Mouse (Mus musculus): ENCODE results near the gene Supt4a. TPM values are rescaled to one million over a fixed set of nuclear protein-coding genes. Genes with fewer than 3 reads are reported as not detected.

Supt4a gene
- total RNA-seq, 4 experiments from 2014 or later, result 37.1 to 52.2 (median 38.0) TPM

DNA sequence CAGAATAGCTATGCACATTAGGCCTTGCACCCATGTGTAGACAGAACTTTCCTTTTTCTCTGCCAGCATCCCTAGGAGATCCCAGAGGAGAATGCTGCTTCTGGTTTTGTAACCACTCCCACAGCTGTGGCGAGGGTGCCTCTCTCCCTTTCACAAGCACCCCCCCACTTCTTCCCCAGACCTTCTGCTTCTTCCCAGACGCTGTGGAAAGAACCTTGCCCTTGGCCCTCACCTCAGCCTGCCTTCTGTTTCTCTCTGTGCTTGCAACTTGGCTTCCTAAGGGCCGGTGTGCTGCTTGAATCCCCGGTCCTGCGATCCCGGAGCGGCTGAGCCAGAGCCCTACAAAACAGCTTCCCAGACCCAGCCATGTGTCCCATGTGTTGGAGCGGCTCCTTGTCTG is 13.7 kb downstream of the Supt4a start:
- DNase-seq (ENCODE audit: low spot score), result no peak

DNA sequence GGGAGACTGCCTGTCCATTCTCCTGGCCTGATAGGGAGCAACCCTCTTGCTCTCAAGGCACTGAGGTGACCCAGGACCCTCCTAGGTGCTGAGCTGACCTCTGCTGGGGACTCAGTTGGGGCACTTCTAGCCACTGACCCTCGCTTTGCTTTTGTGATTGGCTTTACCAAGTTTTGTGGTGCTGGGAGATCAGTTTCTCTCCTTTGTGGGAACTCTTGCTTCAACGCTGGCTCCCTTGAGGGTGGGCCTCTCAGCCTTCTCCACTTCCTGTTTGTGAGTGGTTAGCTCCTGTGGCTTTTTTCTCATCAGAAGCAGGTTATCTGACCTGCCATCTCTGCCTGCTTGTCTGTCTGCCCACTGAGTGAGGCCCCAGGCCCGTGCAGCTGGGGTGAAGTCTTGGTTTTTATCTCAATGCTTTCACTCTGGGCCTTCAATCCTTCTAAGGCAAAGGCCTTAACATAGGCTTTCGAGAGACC is 14.2 kb downstream of the Supt4a start:
- no peak for DNase-seq (ENCODE audit: low spot score)

- no peak for DNase-seq (ENCODE audit: low spot score)
Measured at GRCm38 (mm10) chr11:87752307-87752706, 15.0 kb downstream of the Supt4a start.

DNA sequence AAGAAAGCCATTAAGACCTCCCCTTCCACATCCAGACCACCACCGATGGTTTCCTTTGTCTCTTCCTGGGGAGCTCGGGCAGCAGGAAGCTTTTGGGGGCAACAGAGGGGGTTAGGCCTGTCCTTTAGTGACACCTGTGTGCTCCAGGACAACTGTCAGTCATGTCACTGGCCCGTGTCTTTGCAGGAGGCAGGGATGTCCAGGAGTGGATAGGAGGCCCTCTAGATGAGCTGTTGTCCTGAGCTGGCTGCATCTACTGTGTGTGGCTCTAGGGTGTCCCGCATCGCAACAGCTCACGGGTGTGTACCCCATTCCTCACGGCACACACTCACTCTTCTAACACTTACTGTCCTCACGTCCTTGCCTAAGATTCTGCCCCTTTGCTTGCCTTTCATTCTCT is 15.9 kb downstream of the Supt4a start:
- no peak for DNase-seq (ENCODE audit: low spot score)

GRCm38 (mm10) chr11:87753891-87754501 is 16.6 kb downstream of the Supt4a start:
- DNase-seq (ENCODE audit: low spot score), result no peak

DNA sequence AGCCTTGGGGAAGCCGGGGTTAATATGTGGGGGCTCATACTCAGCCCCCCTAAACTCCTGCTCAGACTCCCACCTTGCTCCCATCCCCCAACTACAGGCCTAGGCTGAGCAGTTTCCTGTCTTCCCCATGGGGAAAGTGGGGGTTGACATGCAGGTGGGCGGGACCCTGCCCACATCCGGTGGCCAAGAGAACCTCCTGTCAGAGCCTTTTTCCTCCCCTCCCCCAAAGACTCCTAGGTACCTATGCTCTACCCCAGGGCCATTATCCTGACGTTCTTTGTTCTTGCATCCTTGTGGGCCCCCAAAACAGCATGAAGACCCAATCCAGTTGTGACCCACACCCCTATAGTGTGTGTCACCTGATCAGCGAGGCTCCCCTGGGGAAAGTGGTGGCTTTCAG is 17.3 kb downstream of the Supt4a start:
- no peak for DNase-seq (ENCODE audit: low spot score)

- peak; percentile 58 for DNase-seq (ENCODE audit: low spot score)
Measured at GRCm38 (mm10) chr11:87755360-87756017, 18.1 kb downstream of the Supt4a start.

DNA sequence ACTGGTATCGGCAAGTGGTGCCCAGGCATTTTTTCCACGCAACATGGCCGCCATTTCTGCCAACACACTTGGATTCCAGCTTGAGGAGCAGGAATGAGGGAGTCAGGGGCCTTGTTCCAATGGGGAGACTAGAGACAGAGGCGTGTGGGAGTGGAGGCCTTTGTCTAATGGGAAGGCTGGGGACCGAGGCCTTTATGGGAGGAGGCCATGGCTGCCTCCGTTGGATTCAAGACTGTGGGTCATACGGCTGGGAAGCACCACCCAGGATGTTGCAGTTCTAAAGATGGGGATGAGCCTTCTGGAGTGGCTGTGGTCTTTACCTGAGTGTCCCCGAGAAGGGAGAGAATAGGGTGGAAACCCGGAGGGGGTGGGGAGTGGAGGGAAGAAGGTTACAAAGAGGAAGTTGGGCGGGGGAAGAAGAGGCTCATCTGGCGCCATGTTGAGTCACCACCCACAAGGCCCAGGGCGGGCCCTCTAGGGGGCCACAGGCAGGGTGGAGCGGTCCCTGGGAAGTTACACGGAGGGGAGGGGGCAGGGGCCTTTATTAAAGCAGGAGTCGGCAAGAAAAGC is 19.0 kb downstream of the Supt4a start:
- DNase-seq (ENCODE audit: low spot score), result peak; percentile 45

- no peak for DNase-seq (ENCODE audit: low spot score)
Measured at GRCm38 (mm10) chr11:87757001-87757954, 19.9 kb downstream of the Supt4a start.

DNA sequence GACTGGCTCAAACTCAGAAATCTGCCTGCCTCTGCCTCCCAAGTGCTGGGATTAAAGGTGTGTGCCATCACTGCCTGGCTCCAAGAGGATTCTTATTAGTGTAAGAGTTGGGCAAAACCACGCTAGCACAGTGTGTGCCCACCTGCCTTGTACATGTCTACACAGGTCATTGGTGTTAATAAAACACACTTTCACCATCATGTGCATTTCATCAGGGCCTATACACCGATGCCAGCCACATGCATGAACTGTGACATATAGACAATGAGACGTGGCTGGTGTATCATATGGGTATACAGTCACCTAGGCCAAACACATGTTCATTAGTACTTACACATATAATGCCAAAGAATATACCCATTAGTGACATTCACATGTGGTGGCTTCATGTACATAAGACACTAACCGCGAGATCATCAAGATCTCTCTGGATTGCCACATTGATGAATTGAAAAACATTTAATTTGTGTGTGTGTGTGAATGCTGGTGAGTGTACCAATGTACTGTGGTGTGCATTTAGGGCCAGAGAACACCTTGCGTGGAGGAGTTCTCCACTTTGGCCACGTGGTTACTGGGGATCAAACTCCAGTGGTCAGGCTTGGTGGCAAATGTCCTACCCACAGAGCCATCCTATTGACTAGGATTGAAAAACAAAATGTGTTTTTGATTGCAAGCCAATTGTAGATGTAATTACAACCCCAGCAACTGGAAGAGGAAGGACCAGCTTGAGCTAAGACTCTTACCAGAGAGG is 21.0 kb downstream of the Supt4a start:
- DNase-seq (ENCODE audit: low spot score), result no peak

GRCm38 (mm10) chr11:87758957-87759608 is 21.7 kb downstream of the Supt4a start:
- no peak for DNase-seq (ENCODE audit: low spot score)

DNA sequence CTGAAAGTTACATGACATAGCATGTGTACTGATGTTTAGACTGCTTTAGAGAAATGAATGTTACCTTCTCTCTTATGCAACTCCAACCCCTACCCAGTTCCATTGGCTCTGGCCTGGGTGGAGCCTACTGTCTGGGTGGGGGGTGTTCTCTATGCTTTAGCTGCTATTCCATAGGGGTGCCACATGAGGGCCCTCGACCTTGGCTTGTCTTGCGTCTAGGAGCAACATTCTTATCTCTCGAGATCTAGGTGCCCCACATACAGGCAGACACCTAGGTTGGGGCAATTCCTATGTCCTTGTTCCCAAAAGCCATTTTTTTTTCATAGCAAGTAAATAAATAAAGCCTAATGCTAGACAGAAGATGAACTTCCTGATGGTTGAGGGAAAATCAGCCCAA is 22.3 kb downstream of the Supt4a start:
- no peak for DNase-seq (ENCODE audit: low spot score)

- DNase-seq (ENCODE audit: low spot score), result no peak
Measured at GRCm38 (mm10) chr11:87760301-87761081, 23.1 kb downstream of the Supt4a start, which contains the start of gene Tspoap1. TSS of gene Tspoap1 (plus strand) at chr11:87760541.

DNA sequence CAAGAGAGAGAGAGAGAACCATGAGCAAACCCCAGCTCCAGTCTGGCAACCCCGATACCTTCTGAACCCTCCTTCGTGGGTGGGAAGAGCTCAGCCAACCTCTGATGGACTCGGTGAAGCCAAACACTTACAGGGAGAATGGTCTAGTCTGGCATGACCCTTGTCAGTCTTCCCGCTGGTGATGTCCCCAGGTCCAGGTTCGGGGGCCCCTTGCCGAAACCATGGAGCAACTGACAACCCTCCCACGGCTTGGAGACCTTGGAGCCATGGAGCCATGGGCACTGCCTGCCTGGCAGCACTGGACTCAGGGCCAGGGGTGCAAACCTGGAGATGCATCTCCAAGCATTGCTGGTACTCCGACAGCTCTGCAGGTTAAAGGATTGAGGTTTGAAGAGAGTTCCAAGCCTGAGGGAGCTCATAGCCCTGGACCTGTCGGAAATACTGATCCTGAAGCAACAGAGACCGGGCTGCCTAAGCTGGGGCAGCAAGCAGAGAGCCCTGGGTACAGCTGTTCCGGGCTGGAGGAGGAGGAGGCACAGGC is 23.9 kb downstream of the Supt4a start:
- DNase-seq (ENCODE audit: low spot score), result no peak

DNA sequence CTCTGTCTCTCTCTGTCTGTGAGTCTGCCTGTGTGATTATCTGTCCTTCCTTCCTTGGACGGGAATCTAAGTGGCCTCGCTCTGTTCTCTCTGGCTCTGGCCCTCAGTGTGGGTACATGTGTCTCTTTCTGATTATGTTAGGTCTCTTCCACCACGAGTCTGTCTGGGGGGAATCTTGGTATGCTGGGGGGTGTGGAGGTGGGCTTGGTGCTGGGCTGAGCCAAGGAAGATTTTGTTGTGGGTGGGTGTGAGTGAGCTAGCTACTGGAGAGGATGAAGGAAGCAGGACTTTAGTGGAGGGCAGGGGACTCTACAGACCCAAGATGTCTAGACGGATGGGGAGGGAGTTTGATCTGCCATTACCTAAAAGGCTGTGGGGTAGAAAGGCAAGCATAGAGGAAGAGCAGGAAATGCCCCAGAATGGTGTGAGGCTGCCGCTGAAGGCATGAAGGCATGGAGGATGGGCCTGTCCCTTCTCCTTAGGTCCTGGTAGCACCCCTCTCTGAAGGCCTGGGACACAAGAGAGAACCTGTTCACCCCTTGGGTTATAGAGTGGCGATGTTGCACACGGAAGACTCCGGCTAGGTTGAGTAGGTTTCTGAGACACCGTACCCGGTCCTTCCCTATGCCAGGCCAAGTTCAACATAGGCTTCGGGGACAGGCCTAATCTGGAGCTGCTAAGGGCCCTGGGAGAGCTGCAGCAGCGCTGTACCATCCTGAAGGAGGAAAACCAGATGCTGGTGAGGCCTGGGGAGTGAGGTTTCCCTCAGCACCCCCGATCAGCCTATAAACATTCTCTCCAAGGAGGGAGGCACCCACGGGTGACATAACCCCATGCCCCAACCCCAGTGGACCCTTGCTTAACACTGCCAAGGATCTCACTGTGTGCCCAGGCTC is 24.7 kb downstream of the Supt4a start:
- no peak for DNase-seq (ENCODE audit: low spot score)

DNA sequence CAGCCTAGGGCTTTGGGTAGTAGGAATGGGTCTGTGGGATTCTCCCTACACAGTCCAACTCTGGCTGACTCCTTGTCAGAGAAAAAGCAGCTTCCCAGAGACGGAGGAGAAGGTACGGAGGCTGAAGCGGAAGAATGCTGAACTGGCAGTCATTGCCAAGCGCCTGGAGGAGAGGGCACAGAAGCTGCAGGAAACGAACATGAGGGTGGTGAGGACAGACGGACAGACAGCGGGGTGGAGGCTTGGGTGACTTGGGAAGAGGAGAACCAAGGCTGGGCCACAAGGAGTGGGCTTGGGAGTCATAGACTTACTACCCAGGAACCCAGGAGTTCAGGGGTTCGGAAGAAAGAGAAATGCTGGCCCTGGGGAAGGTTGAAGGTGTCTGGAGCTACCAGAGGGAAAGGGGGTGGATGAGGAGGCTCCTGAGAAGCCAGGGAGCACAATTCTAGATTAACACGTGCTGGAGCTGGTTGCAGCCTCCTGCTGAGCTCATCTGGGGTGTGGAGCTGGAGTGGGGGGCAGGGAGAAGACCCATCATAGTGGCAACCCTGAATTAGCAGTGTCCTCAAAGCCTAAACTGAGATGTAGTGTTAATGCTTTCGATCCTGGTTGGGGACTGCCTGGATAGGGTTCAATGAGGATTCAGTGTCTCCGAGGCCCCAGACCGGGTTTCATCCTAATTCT is 25.5 kb downstream of the Supt4a start:
- no peak for DNase-seq (ENCODE audit: low spot score)

DNA sequence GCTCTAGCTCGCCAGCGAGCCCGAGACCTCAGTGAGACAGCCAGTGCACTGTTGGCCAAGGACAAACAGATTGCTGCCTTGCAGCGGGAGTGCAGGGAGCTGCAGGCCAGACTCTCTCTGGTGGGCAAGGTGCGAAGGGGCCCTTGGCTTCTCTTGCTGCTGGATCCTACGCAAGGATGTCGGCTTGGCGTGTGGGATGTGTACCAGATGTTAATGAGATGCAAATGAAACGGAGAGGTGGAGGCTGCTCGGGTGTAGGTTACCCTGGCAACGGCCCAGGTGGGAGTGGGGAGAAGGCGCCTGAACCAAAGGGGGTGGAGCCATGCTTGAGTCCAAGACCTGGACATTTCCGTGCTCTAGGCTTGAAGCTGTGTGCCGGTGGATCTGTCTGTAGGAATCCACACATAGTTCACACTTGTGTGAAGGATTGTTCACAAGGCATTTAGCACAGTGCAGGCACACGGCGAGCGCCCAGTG is 26.2 kb downstream of the Supt4a start:
- no peak for DNase-seq (ENCODE audit: low spot score)
